Mouse (Mus musculus) midbrain, embryonic 13.5 days (tissue): ENCODE results near the gene Alad. TPM values are rescaled to one million over a fixed set of nuclear protein-coding genes. Genes with fewer than 3 reads are reported as not detected.

ENCODE experiments used
- ATAC-seq: fragments of 200-750 bp; cut with Nextera tagmentation; 2 replicates; pipeline ENCODE4 v1.8.0; 2017; ENCODE audit warnings: mild to moderate bottlenecking, moderate TSS enrichment, moderate library complexity
- H3K27ac ChIP-seq: fragments of 300-500 bp; sonication (generic); 2 replicates; pipeline ENCODE4 v1.5.1; 2015; ENCODE audit warnings: inconsistent platforms, mild to moderate bottlenecking, moderate library complexity
- H3K27me3 ChIP-seq: fragments of 300-500 bp; sonication (generic); 2 replicates; pipeline ENCODE4 v1.6.1; 2015; ENCODE audit warnings: mild to moderate bottlenecking, inconsistent platforms
- H3K36me3 ChIP-seq: fragments of 300-500 bp; sonication (generic); 2 replicates; pipeline ENCODE4 v1.6.1; 2015; ENCODE audit warnings: mild to moderate bottlenecking, inconsistent platforms
- H3K4me1 ChIP-seq: fragments of 300-500 bp; sonication (generic); replicated peaks from 2 replicates; pipeline ENCODE4 v1.6.1; 2015; ENCODE audit warnings: inconsistent platforms
- H3K4me2 ChIP-seq: fragments of 300-500 bp; sonication (generic); replicated peaks from 2 replicates; pipeline ENCODE4 v1.6.1; 2015; ENCODE audit warnings: moderate library complexity, mild to moderate bottlenecking, inconsistent platforms
- H3K4me3 ChIP-seq: fragments of 300-500 bp; sonication (generic); replicated peaks from 2 replicates; pipeline ENCODE4 v1.5.1; 2015; ENCODE audit warnings: mild to moderate bottlenecking, inconsistent platforms
- H3K9ac ChIP-seq: fragments of 300-500 bp; sonication (generic); replicated peaks from 2 replicates; pipeline ENCODE4 v1.6.1; 2015; ENCODE audit warnings: mild to moderate bottlenecking, inconsistent platforms
- H3K9me3 ChIP-seq: fragments of 300-500 bp; sonication (generic); 2 replicates; pipeline ENCODE4 v1.6.1; 2016; ENCODE audit warnings: mild to moderate bottlenecking, inconsistent platforms
- WGBS: fragments of 180-500 bp; shearing (Covaris S2); methylation state at CpG from one replicate; pipeline ENCODE4 v1.1.7; 2015; 5-methylcytosine and 5-hydroxymethylcytosine counted together
- polyA plus RNA-seq: library from polyadenylated mRNA; unstranded; fragments of >200 nt; fragmentation: Nextera tagmentation; extraction: Ambion mirVana; gene quantifications from 2 replicates; pipeline ENCODE4 v1.2.1, GENCODE M21; 2015

Gene Alad
- 59.8 and 65.4 TPM in 2 replicates for polyA plus RNA-seq

- H3K9ac ChIP-seq = peak within 1 kb of the TSS; percentile 84
- H3K9me3 ChIP-seq = no peaks in the 10 kb centered on the region
- peaks cover 31% of the 10 kb centered on the region for H3K4me1 ChIP-seq
- peak within 1 kb of the TSS; percentile 79 for H3K27ac ChIP-seq
- WGBS = under 1% methylated on average over 37 of the region's 37 CpGs
- ATAC-seq = peak; percentile 89
- peak within 1 kb of the TSS; percentile 71 for H3K4me3 ChIP-seq
- H3K36me3 ChIP-seq = peaks cover 8% of the 10 kb centered on the region
- H3K4me2 ChIP-seq = peak within 1 kb of the TSS; percentile 77
- H3K27me3 ChIP-seq = no peaks in the 10 kb centered on the region
Observed at GRCm38 (mm10) chr4:62519849-62520233, at the start of gene Alad. Gene Alad, minus strand, starts transcription at chr4:62519918.

DNA sequence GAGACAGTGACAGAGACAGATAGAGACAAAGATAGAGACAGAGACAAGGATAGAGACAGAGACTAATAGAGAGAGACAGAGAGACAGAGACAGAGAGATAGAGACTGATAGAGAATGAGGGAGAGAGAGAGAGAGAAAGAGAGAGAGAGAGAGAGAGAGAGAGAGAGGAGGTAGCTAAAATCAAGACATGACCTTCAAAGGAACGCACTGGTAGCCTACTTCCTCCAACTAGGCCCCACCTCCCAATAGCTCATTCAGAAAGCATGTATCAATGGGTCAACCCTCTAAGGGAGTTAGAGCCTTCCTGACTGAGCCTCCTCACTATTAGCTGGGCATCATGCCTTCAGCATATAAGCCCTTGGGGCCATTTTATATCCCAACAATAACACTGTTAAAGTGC lies 48.6 kb upstream of the Alad start:
- 83% methylated on average over 1 of the region's 1 CpGs for WGBS
- Histone ChIP-seq H3K27me3 (no peaks in the 10 kb centered on the region), H3K9ac (no peak overlapping the region), H3K4me1 (no peaks in the 10 kb centered on the region), H3K9me3 (no peaks in the 10 kb centered on the region), H3K36me3 (no peaks in the 10 kb centered on the region), H3K4me3 (no peak overlapping the region), H3K27ac (no peak overlapping the region), H3K4me2 (no peak overlapping the region)
- no peak for ATAC-seq

- Histone ChIP-seq H3K9ac (no peak overlapping the region), H3K9me3 (no peaks in the 10 kb centered on the region), H3K4me3 (no peak overlapping the region), H3K4me1 (no peaks in the 10 kb centered on the region), H3K27me3 (no peaks in the 10 kb centered on the region), H3K4me2 (no peak overlapping the region), H3K27ac (no peak overlapping the region), H3K36me3 (no peaks in the 10 kb centered on the region)
- no peak for ATAC-seq
- 93% methylated on average over 6 of the region's 6 CpGs for WGBS
Observed at GRCm38 (mm10) chr4:62567696-62568095, 48.0 kb upstream of the Alad start.

DNA sequence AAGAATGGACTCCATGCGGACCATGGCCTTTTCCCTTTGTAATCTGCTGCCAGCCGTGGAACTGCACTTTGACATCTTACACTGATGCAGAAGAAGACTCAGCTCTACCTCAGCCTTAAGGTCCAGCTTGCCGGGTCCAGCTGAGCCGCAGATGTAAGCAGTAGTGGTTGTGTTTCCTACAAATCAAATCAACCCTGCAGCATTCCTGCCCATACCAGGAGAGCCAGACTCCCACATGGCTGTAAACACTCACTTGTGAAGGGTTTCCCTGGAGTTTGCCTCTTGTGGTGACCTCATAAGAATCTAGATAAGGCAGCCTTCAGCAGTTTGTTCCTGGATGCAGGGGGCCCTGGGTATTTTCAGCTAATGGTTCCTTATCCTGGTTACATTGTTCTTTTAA lies 46.8 kb upstream of the Alad start:
- Histone ChIP-seq H3K36me3 (no peaks in the 10 kb centered on the region), H3K4me1 (peaks cover 6% of the 10 kb centered on the region), H3K4me3 (no peak overlapping the region), H3K9me3 (no peaks in the 10 kb centered on the region), H3K27me3 (no peaks in the 10 kb centered on the region), H3K9ac (no peak overlapping the region), H3K4me2 (no peak overlapping the region), H3K27ac (no peak overlapping the region)
- 86% methylated on average over 4 of the region's 4 CpGs for WGBS
- ATAC-seq = no peak

DNA sequence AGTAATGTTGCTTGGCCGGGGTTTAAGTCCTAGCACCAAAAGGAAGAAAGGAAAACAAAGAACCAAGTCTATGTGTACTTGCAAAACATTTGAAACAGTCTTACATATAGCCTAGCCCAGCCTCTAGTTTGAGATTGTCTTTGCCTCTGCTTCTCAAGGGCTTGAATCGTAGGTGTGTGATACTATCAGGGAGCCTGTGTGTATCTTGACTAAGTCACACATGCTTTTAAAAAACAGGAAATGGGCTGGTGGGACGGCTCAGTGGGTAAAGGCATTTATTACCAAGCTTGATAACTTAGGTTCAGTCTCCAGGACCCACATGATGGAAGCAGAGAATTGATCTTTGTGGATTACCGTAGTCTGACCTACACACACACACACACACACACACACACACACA lies 42.3 kb upstream of the Alad start:
- Histone ChIP-seq H3K9ac (no peak overlapping the region), H3K4me2 (no peak overlapping the region), H3K9me3 (no peaks in the 10 kb centered on the region), H3K27me3 (no peaks in the 10 kb centered on the region), H3K36me3 (no peaks in the 10 kb centered on the region), H3K27ac (peak overlapping the region; percentile 45; the same call in 1 of the 2 replicates), H3K4me1 (peaks cover 8% of the 10 kb centered on the region), H3K4me3 (no peak overlapping the region)
- 79% methylated on average over 4 of the region's 4 CpGs for WGBS
- no peak for ATAC-seq

DNA sequence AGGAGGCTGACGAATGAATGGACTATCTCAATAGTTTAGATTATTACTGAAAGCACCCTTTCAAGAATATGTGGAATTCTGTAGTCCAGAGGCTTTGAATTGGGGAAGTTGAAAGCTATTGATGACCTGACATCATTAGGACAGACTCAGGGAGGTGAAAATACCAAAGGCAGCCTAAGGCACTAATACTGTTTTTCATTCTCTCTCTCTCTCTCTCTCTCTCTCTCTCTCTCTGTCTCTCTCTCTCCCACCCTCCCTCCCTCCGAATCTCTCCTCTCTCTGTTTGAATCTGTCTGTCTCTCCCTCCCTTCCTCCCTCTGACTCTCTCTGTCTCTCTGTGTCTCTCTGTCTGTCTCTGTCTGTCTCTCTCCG lies 41.9 kb upstream of the Alad start:
- peak overlapping the region; percentile 45; the same call in 1 of the 2 replicates for H3K27ac ChIP-seq
- 45% methylated on average over 3 of the region's 3 CpGs for WGBS
- no peak overlapping the region for H3K4me2 ChIP-seq
- no peaks in the 10 kb centered on the region for H3K36me3 ChIP-seq
- 0 out of 2 replicates have a peak overlapping the region, but pooled peaks have one; percentile 14 for H3K9ac ChIP-seq
- no peaks in the 10 kb centered on the region for H3K27me3 ChIP-seq
- H3K4me3 ChIP-seq = no peak overlapping the region
- peak; percentile 71 for ATAC-seq
- H3K4me1 ChIP-seq = peaks cover 8% of the 10 kb centered on the region
- no peaks in the 10 kb centered on the region for H3K9me3 ChIP-seq

DNA sequence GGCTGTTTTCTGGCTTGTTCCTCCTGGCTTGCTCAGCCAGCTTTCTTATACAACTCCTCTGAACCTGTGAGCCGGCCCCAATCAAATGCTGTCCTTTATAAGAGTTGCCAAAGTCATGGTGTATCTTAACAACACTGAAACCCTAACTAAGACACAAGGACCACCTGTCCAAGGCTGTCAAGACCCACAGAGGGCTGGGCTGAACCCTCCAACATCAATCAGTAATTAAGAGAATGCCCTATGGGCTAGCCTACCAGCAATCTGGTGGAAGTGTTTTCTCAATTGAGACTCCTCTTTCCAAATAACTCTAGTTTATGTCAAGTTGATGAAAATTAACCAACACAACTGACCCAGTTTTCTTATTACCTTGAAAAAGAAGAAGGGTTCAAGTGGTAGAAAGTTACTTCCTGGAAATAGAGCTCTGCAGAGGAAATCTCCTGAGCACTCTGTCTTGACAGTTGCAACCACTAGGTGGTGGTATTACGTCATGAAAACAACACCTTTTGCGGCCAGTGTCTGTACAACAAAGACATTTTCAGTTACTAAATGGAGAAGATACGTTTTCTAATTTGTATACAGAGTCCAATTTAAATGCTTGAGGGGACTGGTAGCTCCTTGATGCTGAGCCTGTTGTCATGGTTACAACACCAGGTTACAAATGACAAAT lies 41.4 kb upstream of the Alad start:
- Histone ChIP-seq H3K4me2 (no peak overlapping the region), H3K36me3 (no peaks in the 10 kb centered on the region), H3K27ac (no peak overlapping the region), H3K4me1 (peaks cover 8% of the 10 kb centered on the region), H3K27me3 (no peaks in the 10 kb centered on the region), H3K9ac (0 out of 2 replicates have a peak overlapping the region, but pooled peaks have one; percentile 14), H3K4me3 (no peak overlapping the region), H3K9me3 (no peaks in the 10 kb centered on the region)
- peak; percentile 89 for ATAC-seq
- WGBS = 22% methylated on average over 4 of the region's 4 CpGs

- ATAC-seq = no peak
- Histone ChIP-seq H3K9ac (no peak within 1 kb of the TSS), H3K4me1 (peaks cover 8% of the 10 kb centered on the region), H3K4me3 (no peak within 1 kb of the TSS), H3K27me3 (no peaks in the 10 kb centered on the region), H3K9me3 (no peaks in the 10 kb centered on the region), H3K4me2 (no peak within 1 kb of the TSS), H3K27ac (no peak within 1 kb of the TSS), H3K36me3 (no peaks in the 10 kb centered on the region)
- 77% methylated on average over 6 of the region's 6 CpGs for WGBS
Observed at GRCm38 (mm10) chr4:62559797-62560329, 40.1 kb upstream of the Alad start, which contains the start of gene Rgs3. Gene Rgs3, plus strand, starts transcription at chr4:62559847.

DNA sequence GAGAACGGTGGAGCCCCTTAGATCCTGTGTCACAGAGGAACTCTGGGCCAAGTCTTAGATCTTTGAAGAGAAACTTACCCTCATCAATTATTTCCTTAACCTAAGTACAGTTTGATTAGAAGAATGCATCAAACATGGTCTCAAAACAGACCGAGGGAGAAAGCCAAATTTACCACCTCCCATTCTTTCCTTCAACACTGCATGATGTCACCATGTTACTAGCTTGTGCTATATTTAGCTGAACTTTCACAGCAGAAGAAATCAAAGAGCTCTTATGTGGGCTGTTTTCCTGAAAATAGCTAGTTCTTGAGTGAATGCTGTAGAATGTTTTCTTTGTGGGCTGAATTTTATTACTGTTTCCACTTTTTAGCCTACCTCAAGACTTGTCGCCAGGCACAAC lies 37.7 kb upstream of the Alad start:
- ATAC-seq = no peak
- Histone ChIP-seq H3K36me3 (no peaks in the 10 kb centered on the region), H3K4me3 (no peak overlapping the region), H3K9ac (no peak overlapping the region), H3K27me3 (no peaks in the 10 kb centered on the region), H3K9me3 (no peaks in the 10 kb centered on the region), H3K4me2 (no peak overlapping the region), H3K4me1 (peaks cover 8% of the 10 kb centered on the region), H3K27ac (no peak overlapping the region)
- 77% methylated on average over 3 of the region's 3 CpGs for WGBS

DNA sequence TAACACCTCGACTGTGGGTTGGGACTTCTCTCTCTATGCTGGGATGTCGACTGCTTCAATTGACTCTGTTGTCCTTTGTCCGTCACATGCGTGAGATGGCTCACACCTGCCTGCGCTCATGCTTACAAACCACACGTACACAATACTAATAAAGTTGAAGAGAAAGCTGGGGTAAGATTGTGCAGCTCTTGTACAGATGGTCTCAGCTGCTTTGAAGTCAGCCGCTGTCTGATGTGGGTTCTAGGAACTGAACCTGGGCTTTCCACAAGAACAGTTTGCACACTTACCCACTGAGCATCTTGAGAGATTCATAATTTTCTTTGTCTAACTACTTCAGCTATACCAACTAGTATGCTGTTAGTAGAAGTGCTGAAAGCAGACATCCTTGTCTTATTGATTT lies 32.2 kb upstream of the Alad start:
- Histone ChIP-seq H3K27me3 (no peaks in the 10 kb centered on the region), H3K36me3 (no peaks in the 10 kb centered on the region), H3K27ac (no peak overlapping the region), H3K9ac (no peak overlapping the region), H3K9me3 (no peaks in the 10 kb centered on the region), H3K4me1 (no peaks in the 10 kb centered on the region), H3K4me3 (no peak overlapping the region), H3K4me2 (no peak overlapping the region)
- ATAC-seq = no peak
- 84% methylated on average over 7 of the region's 7 CpGs for WGBS

DNA sequence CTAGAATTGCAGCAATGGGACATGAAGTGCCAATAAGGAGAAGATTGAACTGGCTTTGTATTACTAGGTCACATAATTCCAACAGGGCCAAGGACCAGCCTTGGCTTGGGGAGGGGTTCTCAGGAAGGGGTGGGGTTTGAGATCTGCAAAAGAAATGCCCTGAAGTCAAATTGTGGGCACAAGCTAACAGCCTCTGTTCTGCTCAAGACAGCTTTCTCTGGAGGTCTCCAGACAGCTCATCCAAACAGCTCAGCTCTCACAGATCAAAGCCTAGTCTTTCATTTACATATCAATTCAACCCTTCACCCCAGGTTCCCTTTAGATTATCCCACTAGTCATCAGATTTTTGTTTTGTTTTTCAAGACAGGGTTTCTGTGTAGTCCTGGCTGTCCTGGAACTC lies 25.1 kb upstream of the Alad start:
- H3K9ac ChIP-seq = no peak overlapping the region
- no peak overlapping the region for H3K4me3 ChIP-seq
- no peak for ATAC-seq
- no peaks in the 10 kb centered on the region for H3K9me3 ChIP-seq
- no peaks in the 10 kb centered on the region for H3K36me3 ChIP-seq
- H3K27me3 ChIP-seq = no peaks in the 10 kb centered on the region
- H3K4me1 ChIP-seq = no peaks in the 10 kb centered on the region
- H3K4me2 ChIP-seq = no peak overlapping the region
- no peak overlapping the region for H3K27ac ChIP-seq

GRCm38 (mm10) chr4:62543782-62544181 lies 24.1 kb upstream of the Alad start:
- Histone ChIP-seq H3K27ac (no peak overlapping the region), H3K4me3 (no peak overlapping the region), H3K36me3 (no peaks in the 10 kb centered on the region), H3K9me3 (no peaks in the 10 kb centered on the region), H3K4me2 (no peak overlapping the region), H3K27me3 (no peaks in the 10 kb centered on the region), H3K4me1 (no peaks in the 10 kb centered on the region), H3K9ac (no peak overlapping the region)
- no peak for ATAC-seq
- 87% methylated on average over 6 of the region's 6 CpGs for WGBS

- WGBS = 72% methylated on average over 3 of the region's 3 CpGs
- H3K4me3 ChIP-seq = no peak overlapping the region
- no peak overlapping the region for H3K27ac ChIP-seq
- H3K9me3 ChIP-seq = no peaks in the 10 kb centered on the region
- no peaks in the 10 kb centered on the region for H3K36me3 ChIP-seq
- no peaks in the 10 kb centered on the region for H3K4me1 ChIP-seq
- no peak for ATAC-seq
- no peaks in the 10 kb centered on the region for H3K27me3 ChIP-seq
- H3K9ac ChIP-seq = no peak overlapping the region
- H3K4me2 ChIP-seq = no peak overlapping the region
Observed at GRCm38 (mm10) chr4:62541802-62542201, 22.1 kb upstream of the Alad start.
